Mouse (Mus musculus) liver, embryonic 11.5 days (tissue): Measurements from ENCODE around the gene Gm26727. TPM values are rescaled to one million over a fixed set of nuclear protein-coding genes. Genes with fewer than 3 reads are reported as not detected.
"Not testable (repeated sequence)": the region's sequence is repeated elsewhere in the genome, so short reads cannot be mapped to it uniquely, and the experiment has no call there.

Source experiments
- ATAC-seq: fragments of 200-750 bp; cut with Nextera tagmentation; replicated peaks from 2 replicates; pipeline ENCODE4 v1.8.0; 2017; ENCODE audit warnings: moderate number of reproducible peaks, mild to moderate bottlenecking, moderate TSS enrichment, moderate library complexity; ENCODE audit not compliant: low FRiP score
- DNase-seq: peaks from one replicate; pipeline ENCODE4 v3.0.0-alpha.2; 2017; ENCODE audit warnings: low spot score
- H3K27ac ChIP-seq: fragments of 300-500 bp; sonication (generic); 2 replicates; pipeline ENCODE4 v1.5.1; 2014; ENCODE audit warnings: mild to moderate bottlenecking, low read depth, low read length, control low read depth
- H3K27me3 ChIP-seq: fragments of 300-500 bp; sonication (generic); replicated peaks from 2 replicates; pipeline ENCODE4 v1.6.1; 2014; ENCODE audit warnings: low read length, mixed read lengths; ENCODE audit not compliant: control insufficient read depth, insufficient read depth
- H3K36me3 ChIP-seq: fragments of 300-500 bp; sonication (generic); 2 replicates; pipeline ENCODE4 v1.6.1; 2014; ENCODE audit warnings: mild to moderate bottlenecking, low read length, moderate library complexity, mixed read lengths; ENCODE audit not compliant: control insufficient read depth, insufficient read depth
- H3K4me1 ChIP-seq: fragments of 300-500 bp; sonication (generic); replicated peaks from 2 replicates; pipeline ENCODE4 v1.6.1; 2014; ENCODE audit warnings: low read length, mixed read lengths; ENCODE audit not compliant: control insufficient read depth, insufficient read depth
- H3K4me2 ChIP-seq: fragments of 300-500 bp; sonication (generic); 2 replicates; pipeline ENCODE4 v1.6.1; 2014; ENCODE audit warnings: mild to moderate bottlenecking, control low read depth, moderate library complexity
- H3K4me3 ChIP-seq: fragments of 300-500 bp; sonication (generic); 2 replicates; pipeline ENCODE4 v1.5.1; 2014; ENCODE audit warnings: low read depth, low read length, control low read depth
- H3K9ac ChIP-seq: fragments of 300-500 bp; sonication (generic); 2 replicates; pipeline ENCODE4 v1.6.1; 2014; ENCODE audit warnings: low read depth, low read length, control low read depth
- H3K9me3 ChIP-seq: fragments of 300-500 bp; sonication (generic); 2 replicates; pipeline ENCODE4 v1.6.1; 2016; ENCODE audit warnings: low read length, inconsistent platforms, mixed read lengths; ENCODE audit not compliant: control insufficient read depth
- WGBS: fragments of 180-500 bp; shearing (Covaris S2); extraction: QIAGEN DNeasy Blood & Tissue Kit; methylation state at CpG from one replicate; pipeline ENCODE4 v1.1.7; 2014; 5-methylcytosine and 5-hydroxymethylcytosine counted together
- polyA plus RNA-seq: library from polyadenylated mRNA; unstranded; fragments of >200 nt; fragmentation: Nextera tagmentation; extraction: Ambion mirVana; gene quantifications from 2 replicates; pipeline ENCODE4 v1.2.1, GENCODE M21; 2014

Gm26727 gene
- polyA plus RNA-seq, 1 experiment from 2014 or later = not detected

- DNase-seq (no peak), ATAC-seq (peak; percentile 84)
- Histone ChIP-seq H3K4me3 (no peak overlapping the region), H3K27ac (no peak overlapping the region), H3K4me2 (no peak overlapping the region), H3K36me3 (no peaks in the 10 kb centered on the region), H3K27me3 (no peaks in the 10 kb centered on the region), H3K9me3 (no peaks in the 10 kb centered on the region), H3K9ac (no peak overlapping the region), H3K4me1 (no peaks in the 10 kb centered on the region)
- 37% methylated on average over 8 of the region's 8 CpGs for WGBS
These were observed 5.3 kb upstream of the Gm26727 start for GRCm38 (mm10) chr2:67438309-67438708.

- H3K9me3 ChIP-seq = no peaks in the 10 kb centered on the region
- no peak overlapping the region for H3K27ac ChIP-seq
- no peak overlapping the region for H3K4me2 ChIP-seq
- DNase-seq (no peak), ATAC-seq (no peak)
- H3K36me3 ChIP-seq = no peaks in the 10 kb centered on the region
- no peak overlapping the region for H3K4me3 ChIP-seq
- H3K27me3 ChIP-seq = no peaks in the 10 kb centered on the region
- no peaks in the 10 kb centered on the region for H3K4me1 ChIP-seq
- WGBS = 75% methylated on average over 1 of the region's 1 CpGs
- no peak overlapping the region for H3K9ac ChIP-seq
These were observed 10.2 kb downstream of the Gm26727 start for GRCm38 (mm10) chr2:67422799-67423198.

GRCm38 (mm10) chr2:67420853-67421252 lies 12.1 kb downstream of the Gm26727 start:
- no peak overlapping the region for H3K4me2 ChIP-seq
- no peaks in the 10 kb centered on the region for H3K27me3 ChIP-seq
- no peaks in the 10 kb centered on the region for H3K9me3 ChIP-seq
- no peaks in the 10 kb centered on the region for H3K4me1 ChIP-seq
- H3K9ac ChIP-seq = no peak overlapping the region
- ATAC-seq (no peak), DNase-seq (no peak)
- no peaks in the 10 kb centered on the region for H3K36me3 ChIP-seq
- no peak overlapping the region for H3K27ac ChIP-seq
- no peak overlapping the region for H3K4me3 ChIP-seq

- H3K4me2 ChIP-seq, DNase-seq, H3K36me3 ChIP-seq, H3K4me1 ChIP-seq, H3K27me3 ChIP-seq, H3K9me3 ChIP-seq, H3K4me3 ChIP-seq, H3K9ac ChIP-seq, H3K27ac ChIP-seq, ATAC-seq: not testable (repeated sequence)
- WGBS = no CpG with 5 or more reads among the region's 1 CpGs
These were observed 19.6 kb downstream of the Gm26727 start, which contains the start of gene Gm21830 for GRCm38 (mm10) chr2:67413425-67413824. TSS of gene Gm21830 (plus strand) at chr2:67413725.

Other genes starting within 250 kb of the Gm26727 start
- not detected in 2 replicates for gene Gm21830, start 19.5 kb downstream of the Gm26727 start, polyA plus RNA-seq
- 0.01 TPM in 1 of 2 replicates, not detected in the other for gene Xirp2, start 12.8 kb upstream of the Gm26727 start, polyA plus RNA-seq
- gene B3galt1, start 132.7 kb upstream of the Gm26727 start, polyA plus RNA-seq = 0.75 and 1.5 TPM in 2 replicates